Mouse (Mus musculus) layer of hippocampus, postnatal 25 days (tissue): ENCODE results near the gene Cfap157. TPM values are rescaled to one million over a fixed set of nuclear protein-coding genes. Genes with fewer than 3 reads are reported as not detected.

Experiments
- DNase-seq, 2 experiments: peaks; one replicate each; pipeline ENCODE4 v3.0.0; 2022; ENCODE audit warnings: mixed read lengths in 2 of 2, low spot score in 1 of 2; ENCODE audit errors: extremely low spot score in 1 of 2
- total RNA-seq, 2 experiments: library from RNA; stranded (reverse); gene quantifications; 2 replicates each; pipeline ENCODE4 v1.2.3; 2021

Gene Cfap157
- 1 to 10 TPM in 1 of 2 experiments, under 1 TPM in 1; 0.49 to 1.3 TPM for total RNA-seq

- DNase-seq = no peak
Observed at GRCm38 (mm10) chr2:32784048-32784681, at the start of gene Cfap157. Gene Cfap157, minus strand, starts transcription at chr2:32784428.

GRCm38 (mm10) chr2:32828979-32829676 lies 44.9 kb upstream of the Cfap157 start:
- DNase-seq = no peak

- no peak for DNase-seq
Observed at GRCm38 (mm10) chr2:32825796-32826195, 41.6 kb upstream of the Cfap157 start.

- DNase-seq = no peak
Observed at GRCm38 (mm10) chr2:32824778-32825177, 40.5 kb upstream of the Cfap157 start.

GRCm38 (mm10) chr2:32824181-32824580 lies 40.0 kb upstream of the Cfap157 start:
- DNase-seq = no peak

- no peak for DNase-seq
Observed at GRCm38 (mm10) chr2:32823579-32824154, 39.4 kb upstream of the Cfap157 start.

GRCm38 (mm10) chr2:32823153-32823552 lies 38.9 kb upstream of the Cfap157 start:
- DNase-seq = no peak

- DNase-seq = no peak
Observed at GRCm38 (mm10) chr2:32822643-32823042, 38.4 kb upstream of the Cfap157 start.

- DNase-seq = peak in 1 of 2 experiments; percentile 42
Observed at GRCm38 (mm10) chr2:32821041-32821802, 37.0 kb upstream of the Cfap157 start.

GRCm38 (mm10) chr2:32818208-32818607 lies 34.0 kb upstream of the Cfap157 start:
- DNase-seq = no peak

GRCm38 (mm10) chr2:32817589-32817988 lies 33.4 kb upstream of the Cfap157 start:
- DNase-seq = no peak

- peak; percentile 31 to 46 for DNase-seq
Observed at GRCm38 (mm10) chr2:32816946-32817581, 32.8 kb upstream of the Cfap157 start.

GRCm38 (mm10) chr2:32816497-32816896 lies 32.3 kb upstream of the Cfap157 start:
- DNase-seq = no peak

- DNase-seq = no peak
Observed at GRCm38 (mm10) chr2:32811959-32812358, 27.7 kb upstream of the Cfap157 start.

GRCm38 (mm10) chr2:32808816-32809566 lies 24.8 kb upstream of the Cfap157 start:
- DNase-seq = no peak

GRCm38 (mm10) chr2:32798251-32798962 lies 14.2 kb upstream of the Cfap157 start:
- DNase-seq = no peak

- no peak for DNase-seq
Observed at GRCm38 (mm10) chr2:32795748-32796418, 11.7 kb upstream of the Cfap157 start.

GRCm38 (mm10) chr2:32791297-32791696 lies 7.1 kb upstream of the Cfap157 start:
- no peak for DNase-seq

- no peak for DNase-seq
Observed at GRCm38 (mm10) chr2:32788581-32788980, 4.4 kb upstream of the Cfap157 start.
